Mouse (Mus musculus) intestine, postnatal 0 days (tissue): Measurements from ENCODE around the gene Rbm47. TPM values are rescaled to one million over a fixed set of nuclear protein-coding genes. Genes with fewer than 3 reads are reported as not detected.

Experiments used
- ATAC-seq: fragments of 200-750 bp; cut with Nextera tagmentation; 2 replicates; pipeline ENCODE4 v1.8.0; 2017; ENCODE audit warnings: mild to moderate bottlenecking, moderate TSS enrichment, moderate library complexity
- H3K27ac ChIP-seq: fragments of 300-500 bp; sonication (generic); 2 replicates; pipeline ENCODE4 v1.5.1; 2014; ENCODE audit warnings: mild to moderate bottlenecking, low read depth, low read length, moderate library complexity
- H3K27me3 ChIP-seq: fragments of 300-500 bp; sonication (generic); replicated peaks from 2 replicates; pipeline ENCODE4 v1.6.1; 2014; ENCODE audit warnings: low read length, mixed read lengths; ENCODE audit not compliant: control insufficient read depth, insufficient read depth
- H3K36me3 ChIP-seq: fragments of 300-500 bp; sonication (generic); 2 replicates; pipeline ENCODE4 v1.6.1; 2014; ENCODE audit warnings: mild to moderate bottlenecking, moderate library complexity; ENCODE audit not compliant: control insufficient read depth, insufficient read depth
- H3K4me1 ChIP-seq: fragments of 300-500 bp; sonication (generic); replicated peaks from 2 replicates; pipeline ENCODE4 v1.6.1; 2014; ENCODE audit warnings: antibody characterized with exemption, low read length, mixed read lengths; ENCODE audit not compliant: control insufficient read depth, insufficient read depth
- H3K4me2 ChIP-seq: fragments of 300-500 bp; sonication (generic); replicated peaks from 2 replicates; pipeline ENCODE4 v1.6.1; 2014; ENCODE audit warnings: low read depth, mild to moderate bottlenecking, moderate library complexity
- H3K4me3 ChIP-seq: fragments of 300-500 bp; sonication (generic); 2 replicates; pipeline ENCODE4 v1.5.1; 2014; ENCODE audit warnings: low read depth, low read length
- H3K9ac ChIP-seq: fragments of 300-500 bp; sonication (generic); 2 replicates; pipeline ENCODE4 v1.6.1; 2014; ENCODE audit warnings: mild to moderate bottlenecking, low read depth, low read length
- H3K9me3 ChIP-seq: fragments of 300-500 bp; sonication (generic); 2 replicates; pipeline ENCODE4 v1.6.1; 2016; ENCODE audit warnings: mixed run types; ENCODE audit not compliant: control insufficient read depth
- CTCF ChIP-seq: sonication (generic); IDR thresholded peaks from 2 replicates; pipeline ENCODE4 v1.5.1; 2016; ENCODE audit warnings: low read depth, mild to moderate bottlenecking, control low read depth, antibody characterized with exemption, moderate library complexity
- WGBS: fragments of 180-500 bp; shearing (Covaris S2); extraction: QIAGEN DNeasy Blood & Tissue Kit; methylation state at CpG from one replicate; pipeline ENCODE4 v1.1.7; 2014; 5-methylcytosine and 5-hydroxymethylcytosine counted together
- polyA plus RNA-seq: library from polyadenylated mRNA; unstranded; fragments of >200 nt; fragmentation: Nextera tagmentation; extraction: Ambion mirVana; gene quantifications from 2 replicates; pipeline ENCODE4 v1.2.1, GENCODE M21; 2015

Rbm47 gene
- polyA plus RNA-seq, 1 experiment from 2014 or later, result 146 TPM

- 61% methylated on average over 14 of the region's 14 CpGs for WGBS
- no peak overlapping the region for H3K27ac ChIP-seq
- ATAC-seq, result no peak
These were observed 138.3 kb downstream of the Rbm47 start for GRCm38 (mm10) chr5:66034375-66035195.

GRCm38 (mm10) chr5:66032826-66033225 is 140.1 kb downstream of the Rbm47 start:
- WGBS, result 81% methylated on average over 1 of the region's 1 CpGs
- no peak overlapping the region for H3K4me3 ChIP-seq

More at GRCm38 (mm10) chr5:66034375-66035195, 138.3 kb downstream of the Rbm47 start:
- Histone ChIP-seq H3K4me3 (no peak overlapping the region), H3K9me3 (no peaks in the 10 kb centered on the region), H3K4me1 (0 out of 2 replicates have a peak, but pooled peaks cover 5% of the 10 kb centered on the region), H3K36me3 (peaks cover 28% of the 10 kb centered on the region; the same call in 1 of the 2 replicates), H3K27me3 (no peaks in the 10 kb centered on the region), H3K9ac (0 out of 2 replicates have a peak overlapping the region, but pooled peaks have one; percentile 11), H3K4me2 (no peak overlapping the region)
- no peak for TF ChIP-seq CTCF

DNA sequence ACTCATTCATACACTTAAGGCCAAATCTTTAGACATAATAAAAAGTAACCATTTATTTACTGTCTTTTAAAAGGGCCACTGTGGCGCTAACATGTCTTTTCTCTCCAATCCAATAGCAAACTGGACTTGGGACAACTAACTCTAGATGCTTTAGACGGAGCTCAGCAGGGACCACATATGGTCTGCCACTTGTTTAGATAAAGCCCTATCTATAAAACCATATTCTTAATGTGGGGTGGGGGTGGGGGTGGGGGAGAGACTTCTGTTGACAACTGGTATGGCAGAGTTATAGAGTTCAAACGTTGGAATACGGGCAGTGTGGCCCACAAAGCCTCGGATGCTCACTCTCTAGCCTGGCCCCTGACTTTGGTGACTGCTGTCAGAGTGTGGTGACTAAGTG is 141.2 kb downstream of the Rbm47 start:
- no peaks in the 10 kb centered on the region for H3K4me1 ChIP-seq
- no peaks in the 10 kb centered on the region for H3K27me3 ChIP-seq
- H3K27ac ChIP-seq, result no peak overlapping the region
- TF ChIP-seq CTCF, result no peak
- H3K9me3 ChIP-seq, result no peaks in the 10 kb centered on the region
- H3K9ac ChIP-seq, result no peak overlapping the region
- peaks cover 23% of the 10 kb centered on the region; the same call in 1 of the 2 replicates for H3K36me3 ChIP-seq
- no peak overlapping the region for H3K4me2 ChIP-seq
- H3K4me3 ChIP-seq, result no peak overlapping the region
- WGBS, result 55% methylated on average over 5 of the region's 5 CpGs
- ATAC-seq, result no peak

More at GRCm38 (mm10) chr5:66032826-66033225, 140.1 kb downstream of the Rbm47 start:
- Histone ChIP-seq H3K27me3 (no peaks in the 10 kb centered on the region), H3K9me3 (no peaks in the 10 kb centered on the region), H3K4me2 (no peak overlapping the region), H3K9ac (no peak overlapping the region), H3K27ac (no peak overlapping the region), H3K4me1 (no peaks in the 10 kb centered on the region), H3K36me3 (peaks cover 23% of the 10 kb centered on the region; the same call in 1 of the 2 replicates)
- no peak for ATAC-seq
- TF ChIP-seq CTCF, result no peak

- Histone ChIP-seq H3K4me1 (no peaks in the 10 kb centered on the region), H3K27me3 (no peaks in the 10 kb centered on the region), H3K9me3 (no peaks in the 10 kb centered on the region), H3K9ac (no peak overlapping the region), H3K4me3 (no peak overlapping the region), H3K36me3 (peaks cover 39% of the 10 kb centered on the region; the same call in 1 of the 2 replicates), H3K27ac (no peak overlapping the region), H3K4me2 (no peak overlapping the region)
- no peak for ATAC-seq
- no peak for TF ChIP-seq CTCF
- WGBS, result 77% methylated on average over 5 of the region's 5 CpGs
These were observed 144.7 kb downstream of the Rbm47 start for GRCm38 (mm10) chr5:66028232-66028631.

DNA sequence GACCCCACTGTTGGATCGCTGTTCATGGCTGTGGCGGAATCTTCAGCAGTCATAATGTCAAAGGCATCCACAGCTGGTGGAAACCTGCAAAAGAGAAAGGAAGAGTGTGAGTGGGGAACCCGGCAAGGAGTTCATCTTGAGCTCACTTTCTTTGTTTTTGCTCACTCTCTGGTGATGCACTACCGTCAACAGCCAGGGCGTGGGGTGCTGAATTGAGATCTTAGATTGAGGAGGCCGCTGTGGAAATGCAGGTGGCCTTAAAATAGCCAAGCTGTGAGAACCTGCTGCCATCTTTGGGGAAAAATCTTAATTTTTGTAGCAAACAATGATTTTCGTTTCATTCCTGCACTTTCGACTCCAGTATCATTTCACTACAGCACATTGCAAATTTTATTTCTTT is 145.7 kb downstream of the Rbm47 start:
- Histone ChIP-seq H3K9ac (no peak overlapping the region), H3K4me2 (no peak overlapping the region), H3K36me3 (peaks cover 49% of the 10 kb centered on the region), H3K27ac (no peak overlapping the region), H3K4me3 (no peak overlapping the region), H3K27me3 (no peaks in the 10 kb centered on the region), H3K9me3 (no peaks in the 10 kb centered on the region), H3K4me1 (no peaks in the 10 kb centered on the region)
- 94% methylated on average over 8 of the region's 8 CpGs for WGBS
- TF ChIP-seq CTCF, result no peak
- ATAC-seq, result no peak

DNA sequence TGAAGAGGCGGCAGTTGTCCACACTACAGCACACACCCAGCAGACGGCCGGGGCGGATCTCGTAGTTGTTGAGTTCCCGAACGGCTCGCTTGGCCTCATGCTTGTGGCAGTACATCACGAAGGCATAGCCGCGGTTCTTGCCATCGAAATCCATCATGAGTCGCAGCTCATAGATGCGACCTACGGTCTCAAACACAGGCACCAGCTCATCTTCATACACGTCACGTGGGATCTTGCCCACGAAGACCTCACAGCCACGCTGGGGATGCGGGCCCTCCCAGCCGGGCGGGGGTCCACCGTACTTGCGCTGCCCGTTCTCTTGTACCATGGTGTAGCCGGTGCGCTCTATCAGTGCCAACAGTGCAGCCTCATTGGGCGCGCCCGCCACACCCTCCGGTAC is 146.1 kb downstream of the Rbm47 start:
- H3K27me3 ChIP-seq, result no peaks in the 10 kb centered on the region
- no peak for ATAC-seq
- H3K36me3 ChIP-seq, result peaks cover 52% of the 10 kb centered on the region
- no peak overlapping the region for H3K9ac ChIP-seq
- TF ChIP-seq CTCF, result no peak
- H3K4me1 ChIP-seq, result no peaks in the 10 kb centered on the region
- WGBS, result 98% methylated on average over 31 of the region's 31 CpGs
- H3K4me3 ChIP-seq, result no peak overlapping the region
- H3K9me3 ChIP-seq, result no peaks in the 10 kb centered on the region
- H3K27ac ChIP-seq, result no peak overlapping the region
- no peak overlapping the region for H3K4me2 ChIP-seq
